Mouse (Mus musculus): ENCODE data around the gene Elp4.

DNA sequence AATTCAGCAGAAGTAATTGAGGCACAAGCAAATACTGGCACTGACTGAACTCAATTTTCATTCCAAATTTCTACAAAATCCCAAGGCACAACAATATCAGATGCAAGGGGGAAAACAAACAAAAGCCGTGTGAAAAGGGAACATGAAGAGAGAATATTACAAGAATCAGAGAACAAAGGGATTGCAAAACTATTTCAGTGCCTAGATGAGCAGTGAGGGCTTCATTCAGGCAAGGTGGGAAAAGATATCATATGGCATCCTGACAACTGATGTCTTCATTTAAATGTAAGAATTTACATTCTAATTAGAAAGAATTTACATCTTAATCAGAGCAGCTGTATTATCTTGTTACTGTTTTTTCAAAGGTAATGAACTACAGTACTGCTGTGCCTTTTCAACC is 150.9 kb downstream of the Elp4 start:
- TF ChIP-seq CTCF (IDR thresholded peaks at IDR 0.05; ENCODE audit: insufficient read depth, low read depth, low read length) (no peak), POLR2A (IDR thresholded peaks at IDR 0.05; ENCODE audit: insufficient read depth, low read depth, low read length) (no peak)
